Mouse (Mus musculus): ENCODE measurements at regions not wholly inside any gene's neighbourhood (a gene's known extent, or its start where the extent isn't known, plus 50 kb on each side); places are given as distances from the start of the nearest gene placed in this dataset.
"Not testable (repeated sequence)": the region's sequence is repeated elsewhere in the genome, so short reads cannot be mapped to it uniquely, and the experiment has no call there.

- DNase-seq (ENCODE audit: low spot score in 2 of 2): no peak
Measured at GRCm38 (mm10) chrX:76077781-76078180, 186.3 kb upstream of the Cldn34b3 start.

- DNase-seq (ENCODE audit: low spot score in 2 of 2): peak in 1 of 2 experiments; percentile 4
Measured at GRCm38 (mm10) chrX:76082670-76083069, 181.4 kb upstream of the Cldn34b3 start.

- no peak for DNase-seq (ENCODE audit: low spot score in 2 of 2)
Measured at GRCm38 (mm10) chrX:76110763-76111474, 153.2 kb upstream of the Cldn34b3 start.

GRCm38 (mm10) chrX:76116086-76116485 lies 148.0 kb upstream of the Cldn34b3 start:
- DNase-seq (ENCODE audit: low spot score in 2 of 2): no peak

GRCm38 (mm10) chrX:76116562-76116961 lies 147.5 kb upstream of the Cldn34b3 start:
- DNase-seq (ENCODE audit: low spot score in 2 of 2): no peak

GRCm38 (mm10) chrX:76120936-76121335 lies 143.2 kb upstream of the Cldn34b3 start:
- DNase-seq (ENCODE audit: low spot score in 2 of 2): no peak

GRCm38 (mm10) chrX:76123355-76123754 lies 140.7 kb upstream of the Cldn34b3 start:
- DNase-seq (ENCODE audit: low spot score in 2 of 2): no peak

GRCm38 (mm10) chrX:76137729-76138128 lies 126.4 kb upstream of the Cldn34b3 start:
- DNase-seq (ENCODE audit: low spot score in 2 of 2): no peak

GRCm38 (mm10) chrX:76141022-76141421 lies 123.1 kb upstream of the Cldn34b3 start:
- DNase-seq (ENCODE audit: low spot score in 2 of 2): no peak

- DNase-seq (ENCODE audit: low spot score in 2 of 2): not testable (repeated sequence)
Measured at GRCm38 (mm10) chrX:76174806-76175205, 89.3 kb upstream of the Cldn34b3 start.

- DNase-seq (ENCODE audit: low spot score in 2 of 2): peak in 1 of 2 experiments; percentile 19
Measured at GRCm38 (mm10) chrX:76181446-76182148, 82.5 kb upstream of the Cldn34b3 start.

- DNase-seq (ENCODE audit: low spot score in 2 of 2): no peak
Measured at GRCm38 (mm10) chrX:76200607-76201006, 63.5 kb upstream of the Cldn34b3 start.

GRCm38 (mm10) chrX:76201366-76201765 lies 62.7 kb upstream of the Cldn34b3 start:
- peak in 1 of 2 experiments; percentile 22 for DNase-seq (ENCODE audit: low spot score in 2 of 2)
